Mouse (Mus musculus) stomach, embryonic 16.5 days (tissue): ENCODE measurements around the gene Rrp8. TPM values are rescaled to one million over a fixed set of nuclear protein-coding genes. Genes with fewer than 3 reads are reported as not detected.

Experiments used
- ATAC-seq: fragments of 200-750 bp; cut with Nextera tagmentation; 2 replicates; pipeline ENCODE4 v1.8.0; 2017; ENCODE audit warnings: moderate number of reproducible peaks, moderate TSS enrichment; ENCODE audit not compliant: insufficient read depth, low FRiP score
- H3K27ac ChIP-seq: fragments of 300-500 bp; sonication (generic); 2 replicates; pipeline ENCODE4 v1.5.1; 2014; ENCODE audit warnings: low read length
- H3K27me3 ChIP-seq: fragments of 300-500 bp; sonication (generic); 2 replicates; pipeline ENCODE4 v1.6.1; 2014; ENCODE audit warnings: low read length, control low read depth, mixed read lengths; ENCODE audit not compliant: control insufficient read depth, insufficient read depth
- H3K36me3 ChIP-seq: fragments of 300-500 bp; sonication (generic); 2 replicates; pipeline ENCODE4 v1.6.1; 2014; ENCODE audit warnings: low read length; ENCODE audit not compliant: control insufficient read depth, insufficient read depth
- H3K4me1 ChIP-seq: fragments of 300-500 bp; sonication (generic); 2 replicates; pipeline ENCODE4 v1.6.1; 2014; ENCODE audit warnings: low read length, control low read depth, mixed read lengths; ENCODE audit not compliant: control insufficient read depth, insufficient read depth
- H3K4me2 ChIP-seq: fragments of 300-500 bp; sonication (generic); 2 replicates; pipeline ENCODE4 v1.6.1; 2014; ENCODE audit warnings: low read depth, low read length, mixed read lengths
- H3K4me3 ChIP-seq: fragments of 300-500 bp; sonication (generic); replicated peaks from 2 replicates; pipeline ENCODE4 v1.5.1; 2014; ENCODE audit warnings: mild to moderate bottlenecking, low read length
- H3K9ac ChIP-seq: fragments of 300-500 bp; sonication (generic); 2 replicates; pipeline ENCODE4 v1.6.1; 2014; ENCODE audit warnings: low read length
- H3K9me3 ChIP-seq: fragments of 300-500 bp; sonication (generic); replicated peaks from 2 replicates; pipeline ENCODE4 v1.6.1; 2016; ENCODE audit warnings: low read length, control low read depth; ENCODE audit not compliant: control insufficient read depth
- WGBS: fragments of 180-500 bp; shearing (Covaris S2); extraction: QIAGEN DNeasy Blood & Tissue Kit; methylation state at CpG from one replicate; pipeline ENCODE4 v1.1.7; 2014; 5-methylcytosine and 5-hydroxymethylcytosine counted together
- polyA plus RNA-seq: library from polyadenylated mRNA; unstranded; fragments of >200 nt; fragmentation: Nextera tagmentation; extraction: Ambion mirVana; gene quantifications from 2 replicates; pipeline ENCODE4 v1.2.1, GENCODE M21; 2015

Gene Rrp8
- polyA plus RNA-seq, 1 experiment from 2014 or later = 35.7 TPM

DNA sequence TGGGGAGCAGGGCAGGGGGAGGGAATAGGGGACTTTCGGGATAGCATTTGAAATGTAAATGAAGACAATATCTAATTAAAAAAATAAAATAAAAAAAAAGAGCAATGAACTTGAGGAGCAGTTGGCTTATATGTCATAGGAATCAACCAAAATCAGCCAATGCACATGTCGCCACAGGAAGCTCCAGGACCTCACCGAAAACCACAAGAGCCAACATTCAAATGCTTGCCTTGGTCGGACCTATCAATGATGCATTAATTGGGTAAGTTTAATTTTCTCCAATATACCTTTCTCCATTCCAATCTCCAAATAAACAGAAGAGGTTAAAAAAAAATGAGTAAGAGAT lies 10.2 kb downstream of the Rrp8 start:
- 95% methylated on average over 4 of the region's 4 CpGs for WGBS
- Histone ChIP-seq H3K9me3 (no peaks in the 10 kb centered on the region), H3K27ac (no peak overlapping the region), H3K36me3 (0 out of 2 replicates have a peak, but pooled peaks cover 4% of the 10 kb centered on the region), H3K4me2 (no peak overlapping the region), H3K27me3 (no peaks in the 10 kb centered on the region), H3K4me3 (no peak overlapping the region), H3K9ac (no peak overlapping the region; the same call in 1 of the 2 replicates), H3K4me1 (no peaks in the 10 kb centered on the region)
- ATAC-seq = no peak

DNA sequence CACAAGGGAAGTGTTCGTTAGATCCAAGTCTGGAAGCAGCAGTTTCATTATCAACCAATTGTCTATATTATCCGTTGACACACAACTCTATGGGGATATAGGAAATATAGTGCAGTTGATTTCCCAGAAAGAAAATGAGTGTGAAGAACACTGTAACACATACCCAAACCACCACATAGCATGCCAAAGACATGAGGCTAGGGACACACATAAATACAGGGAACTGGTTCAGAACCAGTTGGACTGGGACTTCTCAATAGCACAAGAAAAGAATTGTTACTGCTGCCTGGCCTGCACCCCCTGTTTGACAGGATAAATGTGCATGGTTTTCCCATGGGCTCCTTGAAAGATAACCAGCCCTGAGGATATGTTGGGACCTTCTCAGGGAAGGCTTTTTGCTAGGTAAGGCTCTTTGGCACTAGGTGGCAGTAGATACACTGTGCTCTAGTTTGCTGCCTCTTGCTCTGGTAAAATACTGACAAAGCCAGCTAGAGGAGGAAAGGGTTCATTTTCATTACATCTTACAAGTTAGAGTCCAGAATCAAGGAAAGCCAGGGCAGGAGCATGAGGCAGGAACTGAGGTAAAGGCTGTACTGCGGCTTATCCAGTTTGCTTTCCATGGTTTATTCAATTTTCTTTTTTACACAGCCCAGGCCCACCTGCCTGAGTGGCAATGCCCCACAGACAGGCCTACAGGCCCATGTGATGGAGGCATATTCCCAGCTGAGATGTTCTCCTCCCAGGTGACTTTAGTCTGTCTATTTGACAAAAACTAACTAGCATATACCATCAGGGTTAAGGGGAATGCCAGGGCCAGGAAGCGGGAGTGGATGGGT lies 10.8 kb downstream of the Rrp8 start:
- no peak overlapping the region; the same call in 1 of the 2 replicates for H3K9ac ChIP-seq
- no peak overlapping the region for H3K27ac ChIP-seq
- ATAC-seq = peak; percentile 71; the same call in 1 of the 2 replicates
- H3K4me3 ChIP-seq = no peak overlapping the region
- no peaks in the 10 kb centered on the region for H3K4me1 ChIP-seq
- H3K9me3 ChIP-seq = no peaks in the 10 kb centered on the region
- 86% methylated on average over 4 of the region's 4 CpGs for WGBS
- 0 out of 2 replicates have a peak, but pooled peaks cover under 1% of the 10 kb centered on the region for H3K36me3 ChIP-seq
- H3K4me2 ChIP-seq = no peak overlapping the region
- no peaks in the 10 kb centered on the region for H3K27me3 ChIP-seq

DNA sequence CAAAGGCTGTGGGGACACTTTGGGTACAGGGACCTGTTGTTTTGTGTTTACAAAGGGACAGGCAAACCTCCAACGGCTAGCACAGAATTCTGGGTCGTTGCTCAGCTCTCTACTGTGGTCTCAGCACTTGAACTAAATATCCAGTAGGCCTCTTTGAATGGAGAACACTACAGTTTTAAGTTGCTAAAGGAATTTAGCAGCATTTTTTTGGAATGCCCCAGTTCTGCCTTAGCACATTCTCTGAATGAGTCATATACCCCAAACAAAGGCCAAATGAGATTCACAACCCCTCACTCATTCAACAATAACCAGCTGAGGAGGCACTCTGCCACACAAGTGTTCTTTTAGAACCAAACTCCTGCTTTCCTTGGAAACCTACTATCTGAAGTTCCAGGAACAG lies 15.3 kb downstream of the Rrp8 start:
- no peak overlapping the region for H3K9ac ChIP-seq
- H3K36me3 ChIP-seq = no peaks in the 10 kb centered on the region
- H3K4me3 ChIP-seq = no peak overlapping the region
- H3K9me3 ChIP-seq = no peaks in the 10 kb centered on the region
- H3K4me1 ChIP-seq = no peaks in the 10 kb centered on the region
- H3K4me2 ChIP-seq = no peak overlapping the region
- no peaks in the 10 kb centered on the region for H3K27me3 ChIP-seq
- 73% methylated on average over 2 of the region's 2 CpGs for WGBS
- no peak for ATAC-seq
- H3K27ac ChIP-seq = no peak overlapping the region

DNA sequence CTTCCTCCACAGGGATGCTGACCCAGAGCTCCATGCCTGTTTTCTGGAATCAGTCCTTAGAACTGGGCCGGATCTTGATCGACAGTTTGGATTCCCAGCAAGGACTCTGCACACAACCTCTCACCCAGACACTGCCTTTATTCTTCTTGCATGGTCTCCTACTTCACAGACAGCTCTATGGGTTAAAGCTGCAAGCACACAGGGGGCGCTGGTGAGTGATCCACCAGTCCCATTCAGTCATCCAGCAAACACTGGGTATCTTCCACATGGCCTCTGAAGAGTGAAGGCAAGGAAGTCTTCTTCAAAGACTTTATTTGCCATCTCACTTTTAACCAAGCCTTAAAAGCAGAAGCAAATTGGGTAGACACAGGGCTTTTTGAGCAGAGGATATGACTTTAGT lies 21.8 kb downstream of the Rrp8 start:
- Histone ChIP-seq H3K4me2 (no peak overlapping the region), H3K4me3 (no peak overlapping the region), H3K27me3 (no peaks in the 10 kb centered on the region), H3K9ac (no peak overlapping the region), H3K36me3 (no peaks in the 10 kb centered on the region), H3K4me1 (no peaks in the 10 kb centered on the region), H3K27ac (no peak overlapping the region), H3K9me3 (no peaks in the 10 kb centered on the region)
- 61% methylated on average over 3 of the region's 3 CpGs for WGBS
- ATAC-seq = no peak

DNA sequence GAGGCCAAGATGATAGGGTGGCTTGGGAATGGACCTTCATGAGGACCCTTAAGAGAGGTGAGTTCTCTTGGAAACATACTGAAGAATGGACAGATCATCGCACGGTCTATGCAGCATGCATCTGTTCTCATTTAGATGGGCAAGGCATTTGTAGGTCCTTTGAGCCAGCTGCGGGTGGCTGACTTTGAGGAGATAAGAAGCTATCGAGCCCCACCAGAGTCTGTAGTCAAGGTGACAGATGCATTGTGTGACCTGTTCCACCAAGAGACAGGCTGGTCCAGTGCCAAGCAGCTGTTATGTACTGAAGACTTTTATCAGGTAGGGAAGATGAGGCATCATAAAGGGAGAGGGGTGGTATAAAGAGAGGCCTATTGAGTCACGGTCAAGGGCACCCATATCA lies 28.5 kb downstream of the Rrp8 start:
- ATAC-seq = no peak
- 90% methylated on average over 5 of the region's 5 CpGs for WGBS
- no peaks in the 10 kb centered on the region for H3K9me3 ChIP-seq
- H3K9ac ChIP-seq = no peak overlapping the region
- H3K27me3 ChIP-seq = no peaks in the 10 kb centered on the region
- H3K27ac ChIP-seq = no peak overlapping the region
- H3K4me1 ChIP-seq = no peaks in the 10 kb centered on the region
- no peak overlapping the region for H3K4me2 ChIP-seq
- H3K4me3 ChIP-seq = no peak overlapping the region
- H3K36me3 ChIP-seq = no peaks in the 10 kb centered on the region

DNA sequence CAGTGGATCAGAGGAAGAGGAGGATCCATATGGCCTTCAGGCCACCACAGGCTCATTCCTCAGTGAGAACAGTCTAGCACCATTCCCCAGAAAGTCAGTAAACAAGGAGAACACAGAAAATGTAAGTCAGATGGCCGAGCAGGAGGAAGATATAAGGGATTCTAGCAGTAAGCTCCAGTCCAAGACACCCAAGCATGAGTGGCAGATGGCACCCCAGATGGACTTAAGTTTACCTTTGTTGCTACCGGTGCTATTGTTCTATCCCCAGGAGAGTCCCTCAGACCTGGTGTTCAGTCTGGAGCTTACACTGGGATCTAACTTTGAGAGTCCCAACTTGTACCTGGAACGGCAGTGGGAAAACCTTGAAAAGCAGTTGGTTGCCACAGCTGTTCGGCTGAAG lies 33.4 kb downstream of the Rrp8 start:
- Histone ChIP-seq H3K9ac (no peak overlapping the region), H3K36me3 (no peaks in the 10 kb centered on the region), H3K27ac (no peak overlapping the region), H3K4me3 (no peak overlapping the region), H3K27me3 (no peaks in the 10 kb centered on the region), H3K4me2 (no peak overlapping the region), H3K9me3 (no peaks in the 10 kb centered on the region), H3K4me1 (no peaks in the 10 kb centered on the region)
- WGBS = 86% methylated on average over 4 of the region's 4 CpGs
- ATAC-seq = no peak

DNA sequence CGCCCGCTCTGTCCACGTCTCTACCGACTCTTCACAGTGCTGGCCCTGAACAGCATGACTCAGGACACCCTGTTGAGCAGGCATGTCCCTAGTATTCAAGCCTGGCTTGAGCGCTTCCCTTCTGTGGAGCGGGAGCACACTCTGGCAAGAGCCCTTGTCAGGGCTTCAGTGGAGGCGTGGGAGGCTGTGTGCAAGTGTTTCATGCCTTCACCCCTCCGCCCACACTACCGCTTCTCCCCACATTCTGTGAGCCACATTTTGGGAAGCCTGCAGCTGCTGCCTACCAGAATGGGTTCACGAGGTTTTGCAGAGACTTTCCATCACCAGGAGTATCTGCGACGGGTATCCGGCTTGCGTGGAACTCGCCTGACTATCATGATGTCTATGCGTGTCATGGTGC lies 34.0 kb downstream of the Rrp8 start:
- 82% methylated on average over 16 of the region's 16 CpGs for WGBS
- Histone ChIP-seq H3K27me3 (no peaks in the 10 kb centered on the region), H3K9me3 (no peaks in the 10 kb centered on the region), H3K27ac (no peak overlapping the region), H3K4me2 (no peak overlapping the region), H3K4me3 (no peak overlapping the region), H3K36me3 (no peaks in the 10 kb centered on the region), H3K4me1 (no peaks in the 10 kb centered on the region), H3K9ac (no peak overlapping the region)
- ATAC-seq = no peak

DNA sequence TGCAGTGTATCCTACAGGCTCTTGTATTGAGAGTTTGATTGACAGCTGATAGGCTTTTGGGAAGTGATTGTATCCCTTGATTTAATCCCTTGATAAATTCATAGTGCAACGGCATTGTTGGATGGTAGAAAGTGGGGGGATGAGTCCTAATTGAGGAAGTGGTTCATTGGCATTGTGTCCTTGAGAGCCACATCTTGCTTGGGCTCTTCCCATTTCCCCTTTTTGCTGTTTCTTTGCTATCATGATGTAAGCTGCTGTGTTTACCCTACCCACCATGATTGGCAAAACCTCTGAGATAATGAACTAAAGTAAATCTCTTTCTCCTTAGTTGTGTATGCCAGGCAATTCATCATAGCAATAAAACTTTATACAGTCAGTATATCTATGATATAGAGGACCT lies 46.3 kb downstream of the Rrp8 start:
- Histone ChIP-seq H3K9ac (no peak overlapping the region), H3K4me3 (no peak overlapping the region), H3K4me2 (no peak overlapping the region), H3K36me3 (no peaks in the 10 kb centered on the region), H3K27me3 (no peaks in the 10 kb centered on the region), H3K4me1 (no peaks in the 10 kb centered on the region), H3K9me3 (no peaks in the 10 kb centered on the region), H3K27ac (no peak overlapping the region)
- 57% methylated on average over 1 of the region's 1 CpGs for WGBS
- no peak for ATAC-seq

DNA sequence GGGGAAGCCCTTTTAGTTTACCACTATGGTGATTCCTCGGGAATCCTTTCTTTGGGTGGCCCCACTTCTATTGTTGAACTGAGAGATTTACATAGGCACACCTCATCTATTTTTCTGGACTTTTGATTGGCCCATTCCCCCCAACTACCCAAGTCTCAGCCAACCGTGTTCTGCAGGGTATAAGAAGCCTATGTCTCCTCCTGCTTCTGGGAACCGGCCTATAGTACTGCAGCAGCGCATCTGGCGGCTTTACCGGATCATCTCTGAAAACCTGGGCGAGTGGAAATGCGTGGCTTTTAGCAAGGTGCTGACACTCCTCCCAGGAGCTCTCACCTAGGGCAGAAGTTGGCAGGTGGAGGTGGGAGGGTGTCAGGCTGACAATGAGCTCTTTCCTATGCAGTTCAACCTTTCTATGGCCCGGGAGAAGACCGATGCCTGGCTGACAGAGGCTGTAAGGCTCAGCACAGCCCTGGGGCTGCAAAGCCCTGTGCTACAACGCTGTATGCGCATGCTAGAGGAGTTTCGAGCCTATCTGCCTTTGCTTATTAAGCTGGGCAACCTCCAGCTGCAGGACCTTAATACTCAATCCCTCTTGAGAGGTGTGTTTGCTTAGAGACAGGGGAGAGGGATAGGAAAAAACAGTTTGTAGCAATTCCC lies 51.5 kb downstream of the Rrp8 start:
- ATAC-seq = no peak
- no peaks in the 10 kb centered on the region for H3K9me3 ChIP-seq
- no peak overlapping the region for H3K9ac ChIP-seq
- no peaks in the 10 kb centered on the region for H3K36me3 ChIP-seq
- no peak overlapping the region for H3K4me3 ChIP-seq
- no peak overlapping the region for H3K27ac ChIP-seq
- no peaks in the 10 kb centered on the region for H3K27me3 ChIP-seq
- H3K4me2 ChIP-seq = peak overlapping the region; percentile 27
- 14% methylated on average over 13 of the region's 13 CpGs for WGBS
- H3K4me1 ChIP-seq = no peaks in the 10 kb centered on the region
